Mouse (Mus musculus) lung, embryonic 16.5 days (tissue): ENCODE measurements at regions not wholly inside any gene's neighbourhood (a gene's known extent, or its start where the extent isn't known, plus 50 kb on each side); places are given as distances from the start of the nearest gene placed in this dataset.

ENCODE experiments used
- ATAC-seq: fragments of 200-750 bp; cut with Nextera tagmentation; 2 replicates; pipeline ENCODE4 v1.8.0; 2017; ENCODE audit warnings: low read depth, mild to moderate bottlenecking, moderate library complexity
- H3K27ac ChIP-seq: fragments of 300-500 bp; sonication (generic); 2 replicates; pipeline ENCODE4 v1.5.1; 2014; ENCODE audit warnings: mild to moderate bottlenecking, control low read depth, low read length
- H3K27me3 ChIP-seq: fragments of 300-500 bp; sonication (generic); 2 replicates; pipeline ENCODE4 v1.6.1; 2014; ENCODE audit warnings: low read depth, low read length, mixed read lengths; ENCODE audit not compliant: control insufficient read depth, insufficient read depth
- H3K36me3 ChIP-seq: fragments of 300-500 bp; sonication (generic); 2 replicates; pipeline ENCODE4 v1.6.1; 2014; ENCODE audit warnings: low read length; ENCODE audit not compliant: control insufficient read depth, insufficient read depth
- H3K4me1 ChIP-seq: fragments of 300-500 bp; sonication (generic); replicated peaks from 2 replicates; pipeline ENCODE4 v1.6.1; 2014; ENCODE audit warnings: low read length, mixed read lengths; ENCODE audit not compliant: control insufficient read depth, insufficient read depth
- H3K4me2 ChIP-seq: fragments of 300-500 bp; sonication (generic); 2 replicates; pipeline ENCODE4 v1.6.1; 2014; ENCODE audit warnings: low read depth, low read length, control low read depth
- H3K4me3 ChIP-seq: fragments of 300-500 bp; sonication (generic); 2 replicates; pipeline ENCODE4 v1.5.1; 2014; ENCODE audit warnings: mild to moderate bottlenecking, low read length, control low read depth
- H3K9ac ChIP-seq: fragments of 300-500 bp; sonication (generic); 2 replicates; pipeline ENCODE4 v1.6.1; 2014; ENCODE audit warnings: low read length, control low read depth
- H3K9me3 ChIP-seq: fragments of 300-500 bp; sonication (generic); 2 replicates; pipeline ENCODE4 v1.6.1; 2016; ENCODE audit warnings: low read length; ENCODE audit not compliant: control insufficient read depth
- WGBS: fragments of 180-500 bp; shearing (Covaris S2); extraction: QIAGEN DNeasy Blood & Tissue Kit; methylation state at CpG from one replicate; pipeline ENCODE4 v1.1.7; 2014; 5-methylcytosine and 5-hydroxymethylcytosine counted together

DNA sequence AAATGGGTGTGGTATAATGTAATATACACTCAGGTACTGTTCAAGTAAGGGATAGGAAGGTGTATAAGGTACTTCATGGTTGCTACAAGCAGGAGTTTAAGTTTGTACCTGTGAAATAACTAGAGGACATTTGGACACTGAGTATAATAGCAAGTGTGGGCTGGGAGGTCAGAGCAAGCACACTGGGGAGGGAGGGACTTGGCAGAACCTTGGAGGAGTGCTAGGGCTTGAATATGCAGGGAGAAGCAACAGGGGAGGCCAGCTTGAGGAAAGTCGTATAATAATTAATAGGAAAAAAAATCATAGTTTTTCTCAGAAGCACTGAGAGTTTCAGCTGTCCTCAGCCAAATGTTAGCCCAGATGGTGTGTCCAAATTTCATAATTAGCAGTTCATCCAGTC lies 212.4 kb downstream of the Tfap2b start:
- H3K36me3 ChIP-seq = no peaks in the 10 kb centered on the region
- H3K4me3 ChIP-seq = no peak overlapping the region
- H3K27ac ChIP-seq = no peak overlapping the region
- no peaks in the 10 kb centered on the region for H3K9me3 ChIP-seq
- no peak for ATAC-seq
- H3K4me2 ChIP-seq = no peak overlapping the region
- WGBS = 43% methylated on average over 1 of the region's 1 CpGs
- H3K9ac ChIP-seq = no peak overlapping the region
- no peaks in the 10 kb centered on the region for H3K27me3 ChIP-seq
- H3K4me1 ChIP-seq = no peaks in the 10 kb centered on the region

DNA sequence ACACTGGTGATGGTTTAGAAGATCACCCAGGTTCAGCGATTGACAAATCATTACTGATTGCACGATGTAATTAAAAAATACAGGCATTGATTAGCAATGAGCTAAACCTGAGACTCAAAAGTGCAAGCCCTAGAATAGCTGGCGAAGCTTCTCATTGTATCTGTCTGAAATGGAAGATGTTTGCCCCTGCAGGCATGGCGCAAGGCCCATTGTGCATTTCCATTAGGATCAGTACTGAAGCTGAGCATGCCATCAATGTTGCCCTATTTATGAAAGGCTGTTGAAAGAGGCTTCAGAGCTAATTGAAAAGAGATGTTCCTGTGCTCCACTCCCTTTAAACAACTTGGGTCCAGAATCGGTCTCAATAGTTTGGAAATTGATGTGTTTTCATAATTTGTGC lies 242.1 kb downstream of the Tfap2b start:
- Histone ChIP-seq H3K4me1 (no peaks in the 10 kb centered on the region), H3K27me3 (no peaks in the 10 kb centered on the region), H3K9ac (no peak overlapping the region), H3K4me2 (no peak overlapping the region), H3K4me3 (no peak overlapping the region), H3K27ac (no peak overlapping the region), H3K9me3 (no peaks in the 10 kb centered on the region), H3K36me3 (no peaks in the 10 kb centered on the region)
- 85% methylated on average over 5 of the region's 5 CpGs for WGBS
- ATAC-seq = no peak

DNA sequence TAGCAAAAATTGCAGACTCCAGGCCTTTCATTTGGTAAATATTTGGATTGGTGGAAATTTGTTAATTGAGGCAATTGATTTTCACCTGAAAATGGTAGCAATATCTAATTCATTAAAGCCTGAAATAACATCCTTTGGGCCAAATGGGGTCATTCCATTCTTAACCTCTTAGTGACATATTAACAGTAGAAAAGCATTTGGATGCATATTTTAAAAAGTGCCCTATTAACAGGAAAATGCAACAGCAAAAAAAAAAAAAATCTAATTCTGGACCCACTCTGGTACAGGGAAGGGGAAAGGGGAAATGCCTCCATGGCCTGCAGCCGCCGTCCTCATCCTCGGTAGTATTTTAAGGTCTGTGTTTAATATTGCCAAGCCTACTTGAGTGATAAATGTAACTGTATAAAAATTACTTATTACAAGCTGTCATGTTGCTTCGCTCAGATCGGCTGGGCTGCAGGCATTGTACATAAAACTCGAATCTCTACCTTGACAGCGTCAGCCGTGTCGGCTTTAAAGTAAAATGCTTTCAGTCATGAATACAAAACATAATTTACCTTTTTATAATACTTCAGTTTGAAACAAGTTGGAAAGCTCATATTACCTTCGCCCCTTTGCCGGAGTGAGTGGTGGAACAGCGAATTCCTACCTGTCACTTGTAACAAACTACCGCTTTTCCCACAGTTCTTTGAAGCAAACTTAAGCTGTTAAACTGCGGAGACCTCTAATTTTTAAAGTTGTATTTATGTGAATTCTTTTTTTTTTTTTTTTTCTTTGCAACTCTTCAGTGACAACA lies 250.1 kb downstream of the Tfap2b start:
- Histone ChIP-seq H3K4me3 (no peak overlapping the region), H3K9me3 (no peaks in the 10 kb centered on the region), H3K4me2 (no peak overlapping the region), H3K9ac (no peak overlapping the region), H3K27ac (no peak overlapping the region), H3K36me3 (no peaks in the 10 kb centered on the region), H3K27me3 (no peaks in the 10 kb centered on the region), H3K4me1 (no peaks in the 10 kb centered on the region)
- WGBS = 55% methylated on average over 14 of the region's 14 CpGs
- no peak for ATAC-seq

DNA sequence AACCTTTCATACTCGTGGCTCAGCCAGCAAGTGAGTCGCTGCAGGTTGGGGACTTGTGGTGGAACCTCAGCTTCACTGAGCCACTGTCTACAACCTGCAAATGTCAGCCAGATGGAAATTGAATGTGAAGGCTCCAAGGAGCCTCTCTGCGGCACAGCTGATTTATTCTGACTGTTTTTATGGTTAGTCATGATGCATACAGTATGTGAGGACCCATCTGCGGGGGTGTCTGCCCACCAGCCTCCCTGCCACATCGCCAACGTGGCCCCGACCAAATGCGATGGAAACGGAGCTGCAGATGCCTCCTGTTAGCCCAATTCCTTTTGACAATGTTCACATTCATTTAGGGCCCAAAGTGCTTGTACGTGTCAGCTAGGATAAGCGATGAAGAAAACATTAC lies 251.2 kb downstream of the Tfap2b start:
- Histone ChIP-seq H3K27ac (no peak overlapping the region), H3K27me3 (no peaks in the 10 kb centered on the region), H3K36me3 (no peaks in the 10 kb centered on the region), H3K4me2 (no peak overlapping the region), H3K9ac (no peak overlapping the region), H3K4me1 (no peaks in the 10 kb centered on the region), H3K4me3 (no peak overlapping the region), H3K9me3 (no peaks in the 10 kb centered on the region)
- ATAC-seq = no peak
- WGBS = 73% methylated on average over 11 of the region's 11 CpGs

DNA sequence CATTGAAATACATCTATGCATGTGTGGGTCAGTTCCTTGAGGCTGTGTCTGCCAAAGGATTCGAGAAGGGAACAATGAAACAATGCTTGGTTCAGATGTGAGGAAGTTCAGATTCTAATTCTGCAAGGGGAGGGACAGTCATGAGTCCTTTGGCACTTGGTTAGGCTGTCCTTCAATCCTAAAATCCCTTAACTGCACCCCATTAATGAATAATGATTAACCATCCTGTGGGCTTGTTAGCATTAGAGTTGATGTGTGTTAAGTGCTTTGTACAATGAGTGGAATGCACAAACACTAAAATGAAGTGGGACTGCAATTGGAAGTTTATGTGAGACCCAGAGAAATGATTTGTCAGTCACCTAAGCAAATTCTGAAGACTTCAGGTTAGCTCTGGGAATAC lies 264.8 kb downstream of the Tfap2b start:
- no peak overlapping the region for H3K9ac ChIP-seq
- H3K27ac ChIP-seq = no peak overlapping the region
- H3K27me3 ChIP-seq = no peaks in the 10 kb centered on the region
- H3K9me3 ChIP-seq = no peaks in the 10 kb centered on the region
- no peaks in the 10 kb centered on the region for H3K36me3 ChIP-seq
- H3K4me2 ChIP-seq = no peak overlapping the region
- no peak for ATAC-seq
- no peak overlapping the region for H3K4me3 ChIP-seq
- WGBS = 29% methylated on average over 1 of the region's 1 CpGs
- no peaks in the 10 kb centered on the region for H3K4me1 ChIP-seq
